Mouse (Mus musculus) kidney, embryonic 16.5 days (tissue): ENCODE measurements around the gene Fam213a. TPM values are rescaled to one million over a fixed set of nuclear protein-coding genes. Genes with fewer than 3 reads are reported as not detected.

Experiments
- ATAC-seq: fragments of 200-750 bp; cut with Nextera tagmentation; 2 replicates; pipeline ENCODE4 v1.8.0; 2017; ENCODE audit warnings: moderate TSS enrichment; ENCODE audit not compliant: low FRiP score, low TSS enrichment
- H3K27ac ChIP-seq: fragments of 300-500 bp; sonication (generic); 2 replicates; pipeline ENCODE4 v1.5.1; 2014; ENCODE audit warnings: low read length
- H3K27me3 ChIP-seq: fragments of 300-500 bp; sonication (generic); 2 replicates; pipeline ENCODE4 v1.6.1; 2014; ENCODE audit warnings: low read length, control low read depth, mixed read lengths; ENCODE audit not compliant: insufficient read depth
- H3K36me3 ChIP-seq: fragments of 300-500 bp; sonication (generic); 2 replicates; pipeline ENCODE4 v1.6.1; 2014; ENCODE audit warnings: low read length, control low read depth, mixed read lengths; ENCODE audit not compliant: insufficient read depth
- H3K4me1 ChIP-seq: fragments of 300-500 bp; sonication (generic); 2 replicates; pipeline ENCODE4 v1.6.1; 2014; ENCODE audit warnings: low read length, control low read depth, mixed read lengths; ENCODE audit not compliant: insufficient read depth
- H3K4me2 ChIP-seq: fragments of 300-500 bp; sonication (generic); replicated peaks from 2 replicates; pipeline ENCODE4 v1.6.1; 2014; ENCODE audit warnings: low read depth, low read length
- H3K4me3 ChIP-seq: fragments of 300-500 bp; sonication (generic); 2 replicates; pipeline ENCODE4 v1.5.1; 2014; ENCODE audit warnings: mild to moderate bottlenecking, low read length
- H3K9ac ChIP-seq: fragments of 300-500 bp; sonication (generic); replicated peaks from 2 replicates; pipeline ENCODE4 v1.6.1; 2014; ENCODE audit warnings: low read length
- H3K9me3 ChIP-seq: fragments of 300-500 bp; sonication (generic); 2 replicates; pipeline ENCODE4 v1.6.1; 2016; ENCODE audit warnings: low read length, control low read depth
- WGBS: fragments of 180-500 bp; shearing (Covaris S2); extraction: QIAGEN DNeasy Blood & Tissue Kit; methylation state at CpG from one replicate; pipeline ENCODE4 v1.1.7; 2014; 5-methylcytosine and 5-hydroxymethylcytosine counted together
- polyA plus RNA-seq: library from polyadenylated mRNA; unstranded; fragments of >200 nt; fragmentation: Nextera tagmentation; extraction: Ambion mirVana; gene quantifications from 2 replicates; pipeline ENCODE4 v1.2.1, GENCODE M21; 2015

The Fam213a gene
- polyA plus RNA-seq, 1 experiment from 2014 or later, result 109 TPM

DNA sequence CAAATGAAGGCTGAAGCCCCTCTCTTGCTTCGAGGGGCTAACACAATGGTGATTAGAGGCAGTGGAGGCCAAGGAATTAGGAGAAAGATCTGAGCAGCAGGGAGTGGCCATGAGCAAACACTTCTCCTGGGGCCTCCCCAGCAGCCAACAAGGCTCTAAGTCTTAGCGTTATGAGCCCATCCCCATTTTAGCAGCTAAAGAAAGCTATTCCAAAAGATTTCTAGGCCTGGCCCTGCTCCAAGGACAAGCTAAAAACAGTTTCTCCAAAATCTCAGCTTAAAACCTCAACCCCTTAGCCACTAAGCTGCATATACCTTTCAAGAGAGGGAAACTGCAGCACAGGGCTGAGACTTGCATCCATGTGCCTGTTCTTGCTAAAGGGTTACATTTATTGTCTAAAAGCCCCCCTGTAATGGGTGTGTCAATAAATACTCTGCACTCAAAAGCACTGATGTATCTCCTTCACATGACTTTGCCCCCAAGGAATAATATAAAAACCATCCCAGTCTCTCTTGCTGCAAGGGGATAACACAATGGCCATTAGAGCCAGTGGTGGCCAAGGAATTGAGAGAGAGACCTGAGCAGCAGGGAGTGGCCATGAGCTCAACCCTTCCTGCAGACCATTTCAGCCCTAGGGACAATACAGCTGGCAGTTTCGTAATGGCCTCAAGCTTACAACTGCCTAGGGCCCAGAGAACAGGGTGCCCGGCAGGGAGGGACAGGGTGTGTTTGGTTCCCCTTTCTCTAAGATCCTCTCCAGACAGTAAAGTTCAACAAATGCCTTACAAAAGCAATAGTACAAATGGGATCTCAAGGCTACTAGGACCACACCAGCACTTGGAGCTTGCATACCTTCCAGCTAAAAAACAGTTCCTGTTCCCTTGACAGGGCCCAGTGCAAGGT, 55.3 kb downstream of the Fam213a start:
- no peak overlapping the region for H3K4me3 ChIP-seq
- H3K36me3 ChIP-seq, result no peaks in the 10 kb centered on the region
- 26% methylated on average over 4 of the region's 4 CpGs for WGBS
- no peaks in the 10 kb centered on the region for H3K27me3 ChIP-seq
- H3K27ac ChIP-seq, result peak overlapping the region; percentile 90
- H3K9ac ChIP-seq, result peak overlapping the region; percentile 20
- peak overlapping the region; percentile 26 for H3K4me2 ChIP-seq
- no peak for ATAC-seq
- H3K9me3 ChIP-seq, result no peaks in the 10 kb centered on the region
- H3K4me1 ChIP-seq, result peaks cover 88% of the 10 kb centered on the region

DNA sequence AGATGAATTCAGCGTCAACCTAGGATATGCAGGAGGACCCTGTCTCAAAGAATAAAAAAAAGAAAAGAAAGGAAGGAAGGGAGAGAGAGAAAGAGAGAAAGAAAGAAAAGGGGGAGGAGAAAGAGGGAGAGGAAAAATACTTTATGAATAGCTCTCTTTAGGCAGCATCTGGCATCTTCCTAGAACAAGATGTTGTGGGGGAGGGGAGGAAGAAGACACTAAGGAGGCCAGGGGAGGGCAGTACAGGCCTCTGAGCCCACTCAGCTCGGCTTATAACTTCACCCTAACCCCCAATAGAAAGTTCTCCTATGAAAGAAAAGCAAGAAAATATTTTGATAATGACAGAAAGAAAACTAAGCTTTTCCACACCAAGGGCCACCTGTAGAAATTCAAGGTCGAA, 56.0 kb downstream of the Fam213a start:
- peak overlapping the region; percentile 90 for H3K27ac ChIP-seq
- WGBS, result 55% methylated on average over 3 of the region's 3 CpGs
- peaks cover 87% of the 10 kb centered on the region for H3K4me1 ChIP-seq
- H3K9ac ChIP-seq, result no peak overlapping the region
- no peaks in the 10 kb centered on the region for H3K36me3 ChIP-seq
- no peak for ATAC-seq
- H3K27me3 ChIP-seq, result no peaks in the 10 kb centered on the region
- H3K4me3 ChIP-seq, result no peak overlapping the region
- H3K4me2 ChIP-seq, result no peak overlapping the region
- H3K9me3 ChIP-seq, result no peaks in the 10 kb centered on the region

DNA sequence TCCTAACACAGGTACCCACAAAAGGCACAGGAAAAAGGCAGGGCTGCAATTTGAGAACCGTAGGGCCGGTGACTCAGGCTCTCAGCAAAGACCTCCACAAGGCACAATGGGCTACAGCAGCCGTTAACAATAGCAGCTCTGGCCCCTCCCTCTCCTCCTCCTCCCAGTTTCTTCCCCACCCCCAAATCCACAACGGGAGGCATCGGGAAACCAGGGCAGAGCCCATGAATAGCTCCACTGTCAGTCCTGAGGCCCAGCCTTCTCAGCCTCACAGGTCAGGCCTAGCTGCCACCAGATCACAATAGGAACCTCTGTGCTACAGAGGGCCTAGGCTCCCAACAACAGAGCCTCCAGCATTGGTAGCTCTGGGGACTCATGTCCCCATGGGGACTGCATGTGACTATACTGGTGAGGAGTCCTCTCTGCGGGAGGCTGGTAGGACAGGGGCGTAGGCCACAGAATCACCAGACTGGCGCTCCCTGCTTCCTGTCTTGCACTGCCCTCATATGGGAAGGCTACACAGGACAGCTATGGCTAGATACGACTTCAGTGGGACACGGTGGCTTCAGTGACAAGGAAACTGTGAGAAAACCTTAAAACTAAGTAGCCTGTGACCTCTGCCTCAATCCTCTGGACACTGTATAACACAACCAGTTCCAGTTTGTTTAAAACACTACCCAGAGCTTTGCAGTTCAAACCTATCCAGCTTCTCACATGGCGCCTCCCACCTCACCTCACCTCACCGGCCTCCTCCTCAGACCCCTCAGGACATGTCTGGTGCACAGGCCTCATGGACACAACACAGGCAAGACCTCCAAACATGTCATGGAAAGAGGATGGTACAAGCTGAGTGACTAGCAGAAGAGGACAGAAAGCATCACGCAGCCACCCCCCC, 57.1 kb downstream of the Fam213a start:
- H3K9ac ChIP-seq, result peak overlapping the region; percentile 30
- peak; percentile 74 for ATAC-seq
- H3K4me3 ChIP-seq, result no peak overlapping the region
- peaks cover 81% of the 10 kb centered on the region for H3K4me1 ChIP-seq
- 26% methylated on average over 13 of the region's 13 CpGs for WGBS
- peak overlapping the region; percentile 88 for H3K27ac ChIP-seq
- peak overlapping the region; percentile 26 for H3K4me2 ChIP-seq
- H3K36me3 ChIP-seq, result no peaks in the 10 kb centered on the region
- no peaks in the 10 kb centered on the region for H3K9me3 ChIP-seq
- no peaks in the 10 kb centered on the region for H3K27me3 ChIP-seq

DNA sequence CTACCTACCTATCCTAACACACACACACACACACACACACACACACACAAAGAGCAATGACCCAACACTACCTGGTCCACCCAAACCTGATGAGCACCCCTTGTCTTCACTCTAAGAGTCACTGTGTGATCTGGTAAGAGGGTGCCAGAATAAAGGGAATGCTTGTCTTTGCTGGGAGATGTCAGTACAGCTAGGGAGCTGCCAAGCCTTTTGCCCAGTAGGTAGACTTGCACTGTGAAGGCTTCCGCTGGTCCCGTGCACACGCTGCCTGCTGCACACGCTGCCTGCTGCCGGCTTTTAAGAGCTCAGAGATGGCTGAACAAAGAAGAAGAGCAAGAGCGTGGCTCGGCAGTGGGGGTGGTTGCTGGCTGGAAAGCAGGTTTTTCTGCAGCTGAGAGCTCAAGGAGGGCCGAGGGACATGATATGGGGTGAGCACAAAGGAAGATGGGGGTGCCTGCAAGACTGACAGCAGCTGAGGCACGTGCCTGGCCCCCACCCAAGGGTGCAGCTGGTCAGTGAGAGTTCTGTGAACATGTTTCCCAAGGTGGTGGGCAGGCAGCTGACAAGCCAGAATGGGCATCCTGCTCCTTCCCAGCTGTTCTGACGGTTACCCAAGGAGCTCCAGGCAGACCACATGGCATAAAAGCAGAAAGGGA, 57.9 kb downstream of the Fam213a start:
- no peaks in the 10 kb centered on the region for H3K36me3 ChIP-seq
- peak overlapping the region; percentile 88 for H3K27ac ChIP-seq
- ATAC-seq, result peak; percentile 0; the same call in 1 of the 2 replicates
- peak overlapping the region; percentile 26 for H3K4me2 ChIP-seq
- H3K4me3 ChIP-seq, result no peak overlapping the region
- WGBS, result 31% methylated on average over 10 of the region's 10 CpGs
- H3K9ac ChIP-seq, result peak overlapping the region; percentile 30
- no peaks in the 10 kb centered on the region for H3K27me3 ChIP-seq
- H3K9me3 ChIP-seq, result no peaks in the 10 kb centered on the region
- peaks cover 88% of the 10 kb centered on the region for H3K4me1 ChIP-seq

DNA sequence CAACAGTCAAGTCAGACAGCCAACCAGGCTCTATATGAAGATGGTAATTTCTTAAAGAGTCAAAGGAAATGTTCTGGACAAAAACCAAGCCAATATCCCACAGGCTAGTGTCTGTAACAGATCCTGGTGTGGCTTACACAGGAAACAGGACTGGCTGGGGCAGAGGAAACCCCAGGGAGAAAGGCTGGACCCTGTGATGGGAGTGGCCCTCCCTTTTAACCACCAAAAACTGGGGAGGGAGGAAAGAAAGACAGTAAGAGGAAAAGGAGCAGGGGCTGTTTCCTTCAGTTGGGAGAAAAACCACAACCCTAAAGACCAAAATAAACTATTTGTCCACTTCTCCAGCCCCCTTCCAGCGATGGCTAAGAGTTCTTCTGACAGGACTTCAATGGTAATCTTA, 58.4 kb downstream of the Fam213a start:
- Histone ChIP-seq H3K27ac (peak overlapping the region; percentile 88), H3K4me3 (no peak overlapping the region), H3K27me3 (no peaks in the 10 kb centered on the region), H3K4me1 (peaks cover 89% of the 10 kb centered on the region), H3K36me3 (no peaks in the 10 kb centered on the region), H3K9me3 (no peaks in the 10 kb centered on the region), H3K9ac (no peak overlapping the region), H3K4me2 (no peak overlapping the region)
- no peak for ATAC-seq
- WGBS, result 63% methylated on average over 1 of the region's 1 CpGs

DNA sequence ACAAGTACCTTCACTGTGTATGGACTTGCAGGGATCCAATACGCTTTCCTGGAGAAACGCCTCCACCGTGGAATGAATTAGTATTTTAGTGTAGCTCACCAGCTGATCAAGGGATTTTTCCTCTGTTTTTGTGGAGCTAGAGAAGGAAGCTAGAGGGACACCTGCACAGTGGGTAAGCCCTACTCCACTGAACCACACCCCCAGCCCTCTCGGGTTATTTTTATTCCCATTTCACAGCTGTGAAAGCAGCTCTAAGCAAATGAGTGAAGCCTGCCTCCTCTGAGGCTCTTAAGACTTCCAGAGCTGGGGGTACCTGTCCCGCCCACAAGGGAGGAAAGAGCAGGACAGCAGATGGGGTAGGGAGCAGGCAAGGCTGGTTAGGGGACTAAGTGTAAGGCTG, 60.2 kb downstream of the Fam213a start:
- no peak overlapping the region for H3K27ac ChIP-seq
- ATAC-seq, result no peak
- 0 out of 2 replicates have a peak overlapping the region, but pooled peaks have one; percentile 9 for H3K9ac ChIP-seq
- no peaks in the 10 kb centered on the region for H3K27me3 ChIP-seq
- no peaks in the 10 kb centered on the region; the same call in 1 of the 2 replicates for H3K36me3 ChIP-seq
- WGBS, result 61% methylated on average over 5 of the region's 5 CpGs
- H3K9me3 ChIP-seq, result no peaks in the 10 kb centered on the region
- H3K4me3 ChIP-seq, result no peak overlapping the region
- peaks cover 89% of the 10 kb centered on the region for H3K4me1 ChIP-seq
- H3K4me2 ChIP-seq, result no peak overlapping the region

DNA sequence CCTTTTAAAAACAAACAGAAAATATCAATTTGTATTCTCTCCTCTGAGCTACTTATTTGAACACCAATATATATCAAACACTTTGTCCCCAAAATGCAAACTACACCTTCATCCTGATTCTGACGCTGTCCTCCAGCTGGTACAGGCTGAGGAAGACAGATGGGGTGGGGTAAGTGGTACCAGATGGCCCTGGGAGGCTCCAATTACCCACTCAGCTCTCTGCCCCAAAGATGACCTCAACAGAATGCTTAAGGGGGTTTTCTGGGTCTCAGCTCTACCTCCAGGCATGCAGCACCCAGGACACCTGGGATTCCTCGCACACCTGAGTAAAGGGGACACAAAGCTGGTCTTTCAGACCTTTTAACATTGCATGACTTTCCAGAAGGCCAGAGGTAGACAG, 60.9 kb downstream of the Fam213a start:
- H3K9me3 ChIP-seq, result no peaks in the 10 kb centered on the region
- no peak overlapping the region for H3K9ac ChIP-seq
- H3K4me2 ChIP-seq, result no peak overlapping the region
- WGBS, result 35% methylated on average over 2 of the region's 2 CpGs
- H3K4me3 ChIP-seq, result no peak overlapping the region
- no peaks in the 10 kb centered on the region; the same call in 1 of the 2 replicates for H3K36me3 ChIP-seq
- ATAC-seq, result no peak
- H3K27ac ChIP-seq, result no peak overlapping the region
- peaks cover 89% of the 10 kb centered on the region for H3K4me1 ChIP-seq
- no peaks in the 10 kb centered on the region for H3K27me3 ChIP-seq

DNA sequence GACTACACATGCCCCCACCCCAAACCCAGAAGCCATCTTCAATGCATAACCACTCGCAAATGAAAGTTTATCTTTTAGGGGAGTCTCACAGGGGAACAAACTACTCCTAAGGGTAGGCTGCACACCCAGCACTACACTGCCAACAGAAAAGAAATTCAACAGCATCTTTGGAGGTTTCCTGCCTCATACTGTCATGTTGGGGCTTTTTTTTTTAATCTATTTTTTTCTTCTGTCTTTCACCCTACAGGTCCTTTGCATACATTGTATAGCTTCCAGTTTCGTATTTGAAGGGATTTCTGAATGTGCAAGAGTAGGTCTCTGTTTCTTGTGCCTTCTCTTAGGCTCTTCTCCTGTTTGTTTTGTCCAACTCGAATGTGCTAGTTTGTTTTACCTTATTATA, 61.3 kb downstream of the Fam213a start:
- no peak for ATAC-seq
- Histone ChIP-seq H3K4me1 (peaks cover 90% of the 10 kb centered on the region), H3K4me2 (no peak overlapping the region), H3K9me3 (no peaks in the 10 kb centered on the region), H3K9ac (no peak overlapping the region), H3K4me3 (no peak overlapping the region), H3K27ac (no peak overlapping the region), H3K36me3 (no peaks in the 10 kb centered on the region; the same call in 1 of the 2 replicates), H3K27me3 (no peaks in the 10 kb centered on the region)
- WGBS, result 81% methylated on average over 3 of the region's 3 CpGs
